In genomic region chr5:57758968-57759367, GRCm38 (mm10) we compare ENCODE assay signal across 29 mouse cellular contexts. TPM values are rescaled to one million over a fixed set of nuclear protein-coding genes. Genes with fewer than 3 reads are reported as not detected.
DNase-seq lines count a peak whose midpoint lies in the region; ATAC-seq lines count a peak whose summit lies in the region.
"Had no signal": no experiment of that assay in that cellular context is flagged by ENCODE, and none has a peak within 500 bp of the region (broad histone marks: within the 10 kb centered on the region; RNA-seq: fewer than 3 reads in every experiment).

No protein-coding gene starts in this region.

- peaks cover 59% of the 10 kb centered on the region for H3K4me1 ChIP-seq in heart, embryonic 13.5 days
- H3K4me1 ChIP-seq in liver, embryonic 15.5 days (replicated peaks), result peaks cover 36% of the 10 kb centered on the region
- H3K4me1 ChIP-seq: forebrain, embryonic 15.5 days had no signal

- no peak for ATAC-seq in heart, embryonic 13.5 days (ENCODE audit: extremely low read depth, insufficient number of reproducible peaks, low FRiP score, low TSS enrichment)
- no peak for ATAC-seq in liver, embryonic 15.5 days (ENCODE audit: insufficient read depth)
- peak; percentile 57; the same call in 1 of the 2 replicates for ATAC-seq in megakaryocyte-erythroid progenitor cell, adult 5-6 weeks (replicated peaks; ENCODE audit: low FRiP score, low TSS enrichment, poor library complexity, severe bottlenecking)
- ATAC-seq: forebrain, embryonic 15.5 days; Patski had no signal

- no peaks in the 10 kb centered on the region for H3K27me3 ChIP-seq in heart, embryonic 13.5 days (replicated peaks)
- no peaks in the 10 kb centered on the region for H3K27me3 ChIP-seq in liver, embryonic 15.5 days
- H3K27me3 ChIP-seq: CH12.LX; embryonic facial prominence, embryonic 13.5 days; forebrain, embryonic 12.5 days; forebrain, embryonic 15.5 days; hindbrain, embryonic 12.5 days; hindbrain, embryonic 15.5 days; Patski had no signal

- H3K4me3 ChIP-seq in heart, embryonic 13.5 days, result no peak overlapping the region
- H3K4me3 ChIP-seq in liver, embryonic 15.5 days (replicated peaks), result no peak overlapping the region
- H3K4me3 ChIP-seq: embryonic facial prominence, embryonic 10.5 days; embryonic facial prominence, embryonic 13.5 days; erythroblast, embryonic 14.5 days; forebrain, embryonic 12.5 days; forebrain, embryonic 15.5 days; heart, adult 2 months; hindbrain, embryonic 12.5 days; hindbrain, embryonic 15.5 days had no signal

- DNase-seq in heart, adult 11 months, result no peak
- no peak for DNase-seq in liver
- peak; percentile 23 for DNase-seq in 416B (ENCODE audit: low read depth)
- no peak for DNase-seq in c-Kit-positive CD71-positive TER-119-positive erythroid progenitor cells, embryonic 14.5 days (ENCODE audit: low spot score)
- DNase-seq in cerebellum, adult 11-12 months, result no peak
- DNase-seq: adrenal gland, postnatal 10 days; adrenal gland, postnatal 36 days; B cell, adult 2 months; cerebellum, adult 11 months; cerebellum, adult 8-10 months; cerebellum, postnatal 10 days; cerebellum, postnatal 36 days; embryo, embryonic 11 days; gastrocnemius, postnatal 25 days; heart, adult 2 months; heart, postnatal 10 days had no signal

- H3K9me3 ChIP-seq in heart, embryonic 13.5 days, result no peaks in the 10 kb centered on the region
- H3K9me3 ChIP-seq in liver, embryonic 15.5 days (replicated peaks), result no peaks in the 10 kb centered on the region
- H3K9me3 ChIP-seq: embryonic facial prominence, embryonic 10.5 days; embryonic facial prominence, embryonic 13.5 days; forebrain, embryonic 12.5 days; forebrain, embryonic 15.5 days; G1E; hindbrain, embryonic 12.5 days; hindbrain, embryonic 15.5 days had no signal

- no peak overlapping the region for H3K9ac ChIP-seq in heart, embryonic 13.5 days
- no peak overlapping the region for H3K9ac ChIP-seq in liver, embryonic 15.5 days
- H3K9ac ChIP-seq: embryonic facial prominence, embryonic 13.5 days; forebrain, embryonic 12.5 days; forebrain, embryonic 15.5 days; hindbrain, embryonic 12.5 days; hindbrain, embryonic 15.5 days had no signal

- peaks cover 5% of the 10 kb centered on the region; the same call in 1 of the 2 replicates for H3K36me3 ChIP-seq in heart, embryonic 13.5 days
- H3K36me3 ChIP-seq in liver, embryonic 15.5 days (replicated peaks), result no peaks in the 10 kb centered on the region
- H3K36me3 ChIP-seq: embryonic facial prominence, embryonic 10.5 days; embryonic facial prominence, embryonic 13.5 days; forebrain, embryonic 12.5 days; forebrain, embryonic 15.5 days; hindbrain, embryonic 12.5 days; hindbrain, embryonic 15.5 days had no signal

- H3K4me2 ChIP-seq in heart, embryonic 13.5 days, result no peak overlapping the region
- H3K4me2 ChIP-seq in liver, embryonic 15.5 days, result no peak overlapping the region
- H3K4me2 ChIP-seq: embryonic facial prominence, embryonic 13.5 days; forebrain, embryonic 12.5 days; forebrain, embryonic 15.5 days; hindbrain, embryonic 12.5 days; hindbrain, embryonic 15.5 days had no signal

- peak overlapping the region; percentile 63; the same call in 1 of the 2 replicates for H3K27ac ChIP-seq in heart, embryonic 13.5 days (replicated peaks)
- peak overlapping the region; percentile 35; the same call in 1 of the 2 replicates for H3K27ac ChIP-seq in liver, embryonic 15.5 days (replicated peaks)
- H3K27ac ChIP-seq: embryonic facial prominence, embryonic 10.5 days; embryonic facial prominence, embryonic 13.5 days; forebrain, embryonic 12.5 days; forebrain, embryonic 15.5 days; heart, adult 2 months; hindbrain, embryonic 12.5 days; hindbrain, embryonic 15.5 days had no signal

RNA-seq across cellular contexts. Expression of gene Pcdh7, which starts 41.2 kb away (rescaled TPM):
- polyA plus RNA-seq in heart, embryonic 13.5 days (2015; fragmentation: Nextera tagmentation; extraction: Ambion mirVana), result 16.0 and 16.5 TPM in 2 replicates
- polyA plus RNA-seq in liver, embryonic 15.5 days (2015; fragmentation: Nextera tagmentation; extraction: Ambion mirVana), result 0.29 and 0.40 TPM in 2 replicates
- total RNA-seq in megakaryocyte-erythroid progenitor cell, adult 5-6 weeks (2014; fragmentation: Nextera tagmentation), result 5.7 and 10.0 TPM in 2 replicates
- 8.5 and 12.4 TPM in 2 replicates for total RNA-seq in megakaryocyte-erythroid progenitor cell, adult 5-6 weeks (2017)
- total RNA-seq: CH12.LX had no signal

Comparison
In these comparisons a context has a peak if more than half of its experiments do, and no peak if none do; other contexts are left out.
1. RNA of gene Pcdh7, which starts 41.2 kb away (polyA plus RNA-seq): 16.0 to 16.5 TPM in heart, embryonic 13.5 days; 0.29 to 0.40 TPM in liver, embryonic 15.5 days; every median in the first group is over 10 times any median in the second.